Mouse (Mus musculus) G1E (cell line): ENCODE results near the gene Kpna2. TPM values are rescaled to one million over a fixed set of nuclear protein-coding genes. Genes with fewer than 3 reads are reported as not detected.
"Not testable (repeated sequence)": the region's sequence is repeated elsewhere in the genome, so short reads cannot be mapped to it uniquely, and the experiment has no call there.

Source experiments
- ATAC-seq: 2 replicates; pipeline ENCODE4 v1.8.0; 2016; ENCODE audit warnings: mild to moderate bottlenecking; ENCODE audit not compliant: insufficient number of reproducible peaks, poor library complexity, low FRiP score, severe bottlenecking; ENCODE audit errors: extremely low read depth
- DNase-seq: peaks from one replicate; pipeline ENCODE4 v3.0.0; 2012; ENCODE audit warnings: low spot score
- H3K27me3 ChIP-seq: 2 replicates; pipeline ENCODE4 v1.6.1; 2012; ENCODE audit warnings: mild to moderate bottlenecking, low read length, inconsistent platforms; ENCODE audit not compliant: insufficient read depth
- H3K36me3 ChIP-seq: replicated peaks from 2 replicates; pipeline ENCODE3; 2012; ENCODE audit warnings: mild to moderate bottlenecking, inconsistent platforms
- H3K4me1 ChIP-seq: 2 replicates; pipeline ENCODE4 v1.6.1; 2012; ENCODE audit warnings: low read depth, low read length, inconsistent platforms, mixed read lengths; ENCODE audit not compliant: insufficient read depth
- H3K4me3 ChIP-seq: 2 replicates; pipeline ENCODE4 v1.5.1; 2012; ENCODE audit warnings: low read depth, mild to moderate bottlenecking, inconsistent platforms, low read length, moderate library complexity, mixed read lengths
- H3K9me3 ChIP-seq: replicated peaks from 2 replicates; pipeline ENCODE4 v1.6.1; 2012; ENCODE audit warnings: inconsistent platforms
- CTCF ChIP-seq: IDR thresholded peaks from 2 replicates; pipeline ENCODE4 v1.5.1; 2012; ENCODE audit warnings: low read depth, low read length, inconsistent platforms, mixed read lengths
- GATA1 ChIP-seq: IDR thresholded peaks from 2 replicates; pipeline ENCODE4 v1.6.1; 2012; ENCODE audit warnings: borderline replicate concordance, low read length, inconsistent platforms, mixed read lengths
- GATA2 ChIP-seq: IDR thresholded peaks from 2 replicates; pipeline ENCODE4 v1.6.1; 2012; ENCODE audit warnings: low read depth, low read length, inconsistent platforms, borderline replicate concordance
- POLR2AphosphoS5 ChIP-seq: IDR thresholded peaks from 2 replicates; pipeline ENCODE4 v1.6.1; 2012; ENCODE audit warnings: low read depth, low read length, inconsistent platforms; ENCODE audit not compliant: insufficient replicate concordance
- TAL1 ChIP-seq: conservative IDR thresholded peaks from 2 replicates; pipeline ENCODE4 v1.6.1; 2012; ENCODE audit warnings: low read depth, low read length, inconsistent platforms, mixed read lengths
- polyA plus RNA-seq: library from polyadenylated mRNA; stranded (reverse); fragments of >175 nt; gene quantifications from 2 replicates; pipeline ENCODE4 v1.2.3, GENCODE M21; 2012
- total RNA-seq, 2 experiments: library from RNA; stranded (forward) in 1 of 2; stranded (reverse) in 1 of 2; fragments of 200-1000 nt in 1 of 2; fragments of >200 nt in 1 of 2; fragmentation: Nextera tagmentation in 1 of 2; gene quantifications; 2 replicates each; pipeline ENCODE4 v1.2.3; 2014 to 2017

Kpna2 gene
- total and polyA plus RNA-seq, 3 experiments: 13.7 to 432 (median 62.0) TPM

GRCm38 (mm10) chr11:107027431-107028274 is 28.3 kb upstream of the Kpna2 start:
- Histone ChIP-seq H3K4me3 (peak overlapping the region; percentile 81), H3K27me3 (peaks cover 30% of the 10 kb centered on the region), H3K9me3 (no peaks in the 10 kb centered on the region), H3K36me3 (peaks cover 6% of the 10 kb centered on the region), H3K4me1 (peaks cover 35% of the 10 kb centered on the region)
- DNase-seq (peak; percentile 92), ATAC-seq (peak; percentile 72)
- no peak for TF ChIP-seq TAL1
- TF ChIP-seq GATA2: no peak

GRCm38 (mm10) chr11:107026554-107027430 is 27.5 kb upstream of the Kpna2 start:
- H3K9me3 ChIP-seq: no peaks in the 10 kb centered on the region
- peaks cover 2% of the 10 kb centered on the region for H3K36me3 ChIP-seq
- peaks cover 38% of the 10 kb centered on the region for H3K27me3 ChIP-seq
- no peak for ATAC-seq
- TF ChIP-seq GATA1: no peak
- no peak for TF ChIP-seq POLR2AphosphoS5
- TF ChIP-seq CTCF: no peak
- TF ChIP-seq GATA2: no peak
- no peak for TF ChIP-seq TAL1
- H3K4me1 ChIP-seq: peaks cover 35% of the 10 kb centered on the region
- H3K4me3 ChIP-seq: peak overlapping the region; percentile 81; the same call in 1 of the 2 replicates
- DNase-seq: peak; percentile 48

GRCm38 (mm10) chr11:107025411-107026321 is 26.3 kb upstream of the Kpna2 start, which contains the start of gene 1810010H24Rik:
Gene 1810010H24Rik (plus strand): TSS chr11:107025681.
- ATAC-seq: no peak
- peaks cover 38% of the 10 kb centered on the region for H3K27me3 ChIP-seq

GRCm38 (mm10) chr11:107024406-107024805 is 25.1 kb upstream of the Kpna2 start:
- ATAC-seq: no peak
- no peak for TF ChIP-seq TAL1
- TF ChIP-seq CTCF: no peak
- no peak for TF ChIP-seq POLR2AphosphoS5
- no peak for TF ChIP-seq GATA2
- DNase-seq: no peak
- no peaks in the 10 kb centered on the region for H3K36me3 ChIP-seq
- peaks cover 38% of the 10 kb centered on the region for H3K27me3 ChIP-seq
- no peaks in the 10 kb centered on the region for H3K9me3 ChIP-seq
- peaks cover 36% of the 10 kb centered on the region for H3K4me1 ChIP-seq
- no peak overlapping the region for H3K4me3 ChIP-seq

More at GRCm38 (mm10) chr11:107025411-107026321, 26.3 kb upstream of the Kpna2 start, which contains the start of gene 1810010H24Rik:
- H3K36me3 ChIP-seq: no peaks in the 10 kb centered on the region
- H3K4me1 ChIP-seq: peaks cover 35% of the 10 kb centered on the region
- H3K9me3 ChIP-seq: no peaks in the 10 kb centered on the region
- DNase-seq: no peak
- TF ChIP-seq GATA1: no peak
- TF ChIP-seq TAL1: no peak
- TF ChIP-seq CTCF: no peak
- TF ChIP-seq POLR2AphosphoS5: no peak
- TF ChIP-seq GATA2: no peak
- peak within 1 kb of the TSS; percentile 67 for H3K4me3 ChIP-seq

GRCm38 (mm10) chr11:107022050-107022683 is 22.8 kb upstream of the Kpna2 start:
- no peak for DNase-seq
- Histone ChIP-seq H3K9me3 (no peaks in the 10 kb centered on the region), H3K4me1 (peaks cover 32% of the 10 kb centered on the region), H3K4me3 (no peak overlapping the region), H3K36me3 (no peaks in the 10 kb centered on the region), H3K27me3 (peaks cover 38% of the 10 kb centered on the region)
- TF ChIP-seq POLR2AphosphoS5: no peak
- TF ChIP-seq CTCF: no peak
- TF ChIP-seq GATA1: no peak
- no peak for TF ChIP-seq TAL1
- no peak for TF ChIP-seq GATA2
- ATAC-seq: no peak

GRCm38 (mm10) chr11:107019722-107020121 is 20.4 kb upstream of the Kpna2 start:
- H3K4me3 ChIP-seq, H3K9me3 ChIP-seq, H3K36me3 ChIP-seq, ATAC-seq, DNase-seq: not testable (repeated sequence)
- H3K27me3 ChIP-seq: peaks cover 21% of the 10 kb centered on the region
- peaks cover 11% of the 10 kb centered on the region for H3K4me1 ChIP-seq
